Mouse (Mus musculus) limb, embryonic 11.5 days (tissue): ENCODE data around the gene Ankrd33. TPM values are rescaled to one million over a fixed set of nuclear protein-coding genes. Genes with fewer than 3 reads are reported as not detected.
A peak's percentile ranks its signal among the peaks of the same experiment; 100 is the strongest.

Experiments used
- ATAC-seq: fragments of 200-750 bp; cut with Nextera tagmentation; 2 replicates; pipeline ENCODE4 v1.8.0; 2017; ENCODE audit warnings: low read depth; ENCODE audit not compliant: insufficient number of reproducible peaks, low FRiP score, low TSS enrichment
- DNase-seq: peaks from one replicate; pipeline ENCODE4 v3.0.0-alpha.2; 2015; ENCODE audit warnings: low spot score
- H3K27ac ChIP-seq: fragments of 300-500 bp; sonication (generic); replicated peaks from 2 replicates; pipeline ENCODE4 v1.5.1; 2014; ENCODE audit warnings: low read depth, mild to moderate bottlenecking, low read length
- H3K27me3 ChIP-seq: fragments of 300-500 bp; sonication (generic); 2 replicates; pipeline ENCODE4 v1.6.1; 2014; ENCODE audit warnings: mild to moderate bottlenecking, low read length, mixed read lengths; ENCODE audit not compliant: control insufficient read depth, insufficient read depth
- H3K36me3 ChIP-seq: fragments of 300-500 bp; sonication (generic); 2 replicates; pipeline ENCODE4 v1.6.1; 2014; ENCODE audit warnings: mild to moderate bottlenecking, low read length, moderate library complexity, mixed read lengths; ENCODE audit not compliant: control insufficient read depth, insufficient read depth
- H3K4me1 ChIP-seq: fragments of 300-500 bp; sonication (generic); 2 replicates; pipeline ENCODE4 v1.6.1; 2014; ENCODE audit warnings: low read length, mixed read lengths; ENCODE audit not compliant: control insufficient read depth, insufficient read depth
- H3K4me2 ChIP-seq: fragments of 300-500 bp; sonication (generic); 2 replicates; pipeline ENCODE4 v1.6.1; 2014; ENCODE audit warnings: low read depth, mild to moderate bottlenecking, moderate library complexity; ENCODE audit not compliant: severe bottlenecking
- H3K4me3 ChIP-seq: fragments of 300-500 bp; sonication (generic); 2 replicates; pipeline ENCODE4 v1.5.1; 2014; ENCODE audit warnings: low read depth, low read length
- H3K9ac ChIP-seq: fragments of 300-500 bp; sonication (generic); 2 replicates; pipeline ENCODE4 v1.6.1; 2014; ENCODE audit warnings: mild to moderate bottlenecking, low read length
- H3K9me3 ChIP-seq: fragments of 300-500 bp; sonication (generic); 2 replicates; pipeline ENCODE4 v1.6.1; 2016; ENCODE audit warnings: low read length; ENCODE audit not compliant: control insufficient read depth
- WGBS: fragments of 180-500 bp; shearing (Covaris S2); extraction: QIAGEN DNeasy Blood & Tissue Kit; methylation state at CpG from one replicate; pipeline ENCODE4 v1.1.7; 2014; 5-methylcytosine and 5-hydroxymethylcytosine counted together
- polyA plus RNA-seq: library from polyadenylated mRNA; unstranded; fragments of >200 nt; fragmentation: Nextera tagmentation; extraction: Ambion mirVana; gene quantifications from 2 replicates; pipeline ENCODE4 v1.2.1, GENCODE M21; 2014

The Ankrd33 gene
- polyA plus RNA-seq, 1 experiment from 2014 or later: not detected

GRCm38 (mm10) chr15:101163056-101163458 lies 47.5 kb downstream of the Ankrd33 start:
- DNase-seq: no peak
- 33% methylated on average over 15 of the region's 15 CpGs for WGBS
- H3K27ac ChIP-seq: 0 out of 2 replicates have a peak overlapping the region, but pooled peaks have one; percentile 21
- no peak overlapping the region for H3K9ac ChIP-seq
- H3K9me3 ChIP-seq: no peaks in the 10 kb centered on the region
- ATAC-seq: peak; percentile 51; the same call in 1 of the 2 replicates
- no peaks in the 10 kb centered on the region for H3K36me3 ChIP-seq
- H3K27me3 ChIP-seq: no peaks in the 10 kb centered on the region
- peaks cover 17% of the 10 kb centered on the region; the same call in 1 of the 2 replicates for H3K4me1 ChIP-seq
- H3K4me2 ChIP-seq: no peak overlapping the region
- no peak overlapping the region for H3K4me3 ChIP-seq

DNA sequence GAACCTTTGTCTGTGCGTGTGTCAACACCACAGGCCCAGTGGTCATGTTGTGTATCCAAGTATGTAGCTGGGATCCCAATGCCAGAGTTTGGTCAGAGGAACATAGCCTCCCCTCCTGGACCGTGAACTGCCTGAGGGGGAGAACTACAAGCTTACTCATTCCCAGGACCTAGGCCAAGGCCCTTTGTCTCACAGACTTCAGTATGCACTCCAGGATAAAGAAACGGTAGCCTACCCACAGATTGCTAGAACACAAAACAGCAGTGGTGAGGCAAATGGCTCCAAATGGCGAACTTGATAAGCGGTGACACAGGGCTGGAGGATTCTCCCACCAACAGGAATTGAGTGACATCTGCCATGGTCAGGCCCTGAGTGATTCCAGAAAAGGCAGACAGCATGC lies 48.3 kb downstream of the Ankrd33 start:
- ATAC-seq (no peak), DNase-seq (no peak)
- H3K27me3 ChIP-seq: no peaks in the 10 kb centered on the region
- peaks cover 17% of the 10 kb centered on the region; the same call in 1 of the 2 replicates for H3K4me1 ChIP-seq
- WGBS: 65% methylated on average over 5 of the region's 5 CpGs
- no peak overlapping the region for H3K4me2 ChIP-seq
- no peak overlapping the region for H3K9ac ChIP-seq
- H3K27ac ChIP-seq: no peak overlapping the region
- H3K9me3 ChIP-seq: no peaks in the 10 kb centered on the region
- no peaks in the 10 kb centered on the region for H3K36me3 ChIP-seq
- no peak overlapping the region for H3K4me3 ChIP-seq

DNA sequence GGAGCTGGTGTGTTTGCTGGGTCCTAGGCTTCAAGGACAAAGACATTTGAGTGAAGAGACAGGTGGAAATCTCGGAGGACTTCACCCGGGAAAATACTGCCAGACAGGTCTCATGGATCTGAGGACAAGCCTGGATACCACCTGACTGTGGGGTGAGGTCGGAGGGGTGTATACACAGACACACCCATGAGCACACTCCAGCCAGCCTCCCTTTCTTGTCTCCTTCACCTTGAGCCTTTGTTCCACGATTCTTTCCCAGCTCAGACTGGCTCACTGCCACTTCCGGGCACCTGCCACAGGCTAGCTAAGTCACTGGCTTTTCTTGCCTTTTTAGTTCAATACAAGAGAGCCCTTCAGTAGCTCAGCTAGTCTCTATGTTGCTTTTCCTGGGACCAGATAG lies 48.7 kb downstream of the Ankrd33 start:
- H3K27ac ChIP-seq: no peak overlapping the region

GRCm38 (mm10) chr15:101165658-101166437 lies 50.3 kb downstream of the Ankrd33 start:
- Histone ChIP-seq H3K27ac (no peak overlapping the region), H3K36me3 (no peaks in the 10 kb centered on the region), H3K9me3 (no peaks in the 10 kb centered on the region), H3K4me3 (no peak overlapping the region), H3K9ac (no peak overlapping the region), H3K27me3 (no peaks in the 10 kb centered on the region), H3K4me1 (peaks cover 9% of the 10 kb centered on the region; the same call in 1 of the 2 replicates), H3K4me2 (no peak overlapping the region)
- 72% methylated on average over 16 of the region's 16 CpGs for WGBS
- no peak for DNase-seq
- ATAC-seq: no peak

More for the DNA sequence above, 48.7 kb downstream of the Ankrd33 start:
- no peaks in the 10 kb centered on the region for H3K9me3 ChIP-seq
- 66% methylated on average over 5 of the region's 5 CpGs for WGBS
- no peak for DNase-seq
- no peaks in the 10 kb centered on the region for H3K27me3 ChIP-seq
- ATAC-seq: no peak
- H3K4me2 ChIP-seq: no peak overlapping the region
- peaks cover 17% of the 10 kb centered on the region; the same call in 1 of the 2 replicates for H3K4me1 ChIP-seq
- H3K9ac ChIP-seq: no peak overlapping the region
- H3K4me3 ChIP-seq: no peak overlapping the region
- H3K36me3 ChIP-seq: no peaks in the 10 kb centered on the region

DNA sequence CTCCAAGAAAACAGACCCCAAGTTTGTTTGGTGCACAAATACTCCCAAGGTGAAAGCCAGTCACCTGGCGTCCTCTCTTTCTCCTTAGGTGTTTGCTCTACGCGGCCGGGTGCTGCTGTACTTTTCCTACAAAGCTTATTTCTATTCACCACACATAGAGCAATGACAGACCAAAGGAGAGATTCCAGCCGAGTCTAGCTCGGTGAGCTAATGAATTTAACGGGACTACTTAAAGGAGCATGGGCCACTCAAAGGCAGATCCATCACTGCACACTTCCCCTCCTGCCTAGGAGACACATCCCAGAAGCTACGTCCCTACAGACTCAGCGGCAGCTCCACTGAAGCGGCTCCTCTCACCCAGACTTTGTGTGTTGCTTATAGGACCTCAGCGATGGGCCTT lies 52.0 kb downstream of the Ankrd33 start:
- Histone ChIP-seq H3K4me3 (no peak overlapping the region), H3K4me2 (no peak overlapping the region), H3K9me3 (no peaks in the 10 kb centered on the region), H3K27ac (no peak overlapping the region), H3K9ac (no peak overlapping the region), H3K4me1 (peaks cover 4% of the 10 kb centered on the region; the same call in 1 of the 2 replicates), H3K27me3 (no peaks in the 10 kb centered on the region), H3K36me3 (no peaks in the 10 kb centered on the region)
- DNase-seq (no peak), ATAC-seq (no peak)
- 61% methylated on average over 11 of the region's 11 CpGs for WGBS

Other genes starting within 250 kb of the Ankrd33 start
- gene Scn8a, start 245.9 kb upstream of the Ankrd33 start, polyA plus RNA-seq: 4.5 and 7.3 TPM in 2 replicates
- not detected in 2 replicates for gene Gm47841, start 68.4 kb upstream of the Ankrd33 start, polyA plus RNA-seq
- 1.3 and 1.5 TPM in 2 replicates for gene Fignl2, start 37.2 kb upstream of the Ankrd33 start, polyA plus RNA-seq
- 3.8 and 5.0 TPM in 2 replicates for gene Acvrl1, start 12.8 kb downstream of the Ankrd33 start, polyA plus RNA-seq
- gene Acvr1b, start 58.3 kb downstream of the Ankrd33 start, polyA plus RNA-seq: 8.0 and 9.4 TPM in 2 replicates
- gene Grasp, start 108.4 kb downstream of the Ankrd33 start, polyA plus RNA-seq: 6.7 and 7.7 TPM in 2 replicates
- gene Nr4a1, start 138.5 kb downstream of the Ankrd33 start, polyA plus RNA-seq: 3.5 and 4.0 TPM in 2 replicates
- 68.2 and 73.1 TPM in 2 replicates for gene Atg101, start 168.5 kb downstream of the Ankrd33 start, polyA plus RNA-seq
- 4.2 and 5.6 TPM in 2 replicates for gene 6030408B16Rik, start 177.5 kb downstream of the Ankrd33 start, polyA plus RNA-seq